Mouse (Mus musculus): Measurements from ENCODE around the gene Gatc.
"Not testable (repeated sequence)": the region's sequence is repeated elsewhere in the genome, so short reads cannot be mapped to it uniquely, and the experiment has no call there.

The Gatc gene

DNA sequence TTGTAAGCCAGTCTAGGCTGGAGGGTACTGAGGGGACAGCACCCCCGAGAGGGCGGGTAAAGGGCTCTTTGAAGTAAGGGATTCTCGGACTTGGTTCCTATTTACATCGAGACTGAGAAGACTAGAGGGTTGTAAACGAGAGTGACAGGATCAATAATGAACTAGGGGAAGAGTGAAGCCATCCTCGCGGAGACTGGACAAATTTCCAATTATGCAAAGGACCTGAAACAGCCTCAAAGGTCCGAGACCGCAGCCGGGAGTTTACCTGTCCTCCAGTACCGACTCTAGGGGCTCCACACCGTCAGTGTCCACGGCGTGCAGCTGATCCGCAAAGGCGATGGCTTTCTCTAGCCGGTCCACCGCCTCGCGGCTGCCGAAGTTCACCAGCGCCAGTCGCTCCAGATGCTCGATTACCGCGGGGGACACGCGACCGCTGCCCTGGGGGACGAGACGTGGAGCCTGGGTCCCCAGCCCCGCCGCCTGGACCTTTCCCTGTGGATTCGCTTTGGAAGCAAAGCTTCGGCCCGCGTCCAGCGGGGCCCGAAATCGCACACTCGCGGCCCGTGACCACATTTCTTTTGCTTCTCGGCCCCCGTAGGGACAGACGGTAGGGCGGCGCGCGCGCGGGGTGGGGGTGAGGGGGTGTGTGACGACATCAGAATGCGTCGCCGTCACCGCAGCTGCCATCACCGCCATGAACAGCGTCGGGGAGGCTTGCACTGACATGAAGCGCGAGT, at the start of gene Gatc, which contains the start of gene Triap1:
Gatc (minus strand) TSS at position 602 of the 737 bp plus-strand sequence.
Triap1 (plus strand) TSS at position 649 of the 737 bp plus-strand sequence.
- DNase-seq = peak; percentile 91 to 94

DNA sequence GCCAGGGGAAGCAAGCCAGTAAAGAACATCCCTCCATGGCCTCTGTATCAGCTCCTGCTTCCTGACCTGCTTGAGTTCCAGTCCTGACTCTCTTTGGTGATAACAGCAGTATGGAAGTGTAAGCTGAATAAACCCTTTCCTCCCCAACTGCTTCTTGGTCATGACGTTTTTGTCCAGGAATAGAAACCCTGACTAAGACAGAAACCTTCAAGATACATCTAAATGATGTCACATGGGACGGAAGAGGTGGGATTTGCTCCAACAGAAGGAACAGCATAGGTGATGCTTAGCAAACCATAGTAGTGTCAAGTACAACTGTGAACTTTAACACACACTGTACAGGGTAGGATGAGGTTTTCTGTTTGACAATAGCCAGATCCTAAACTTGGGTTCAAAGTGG, 37.9 kb upstream of the Gatc start:
- not testable (repeated sequence) for DNase-seq

DNA sequence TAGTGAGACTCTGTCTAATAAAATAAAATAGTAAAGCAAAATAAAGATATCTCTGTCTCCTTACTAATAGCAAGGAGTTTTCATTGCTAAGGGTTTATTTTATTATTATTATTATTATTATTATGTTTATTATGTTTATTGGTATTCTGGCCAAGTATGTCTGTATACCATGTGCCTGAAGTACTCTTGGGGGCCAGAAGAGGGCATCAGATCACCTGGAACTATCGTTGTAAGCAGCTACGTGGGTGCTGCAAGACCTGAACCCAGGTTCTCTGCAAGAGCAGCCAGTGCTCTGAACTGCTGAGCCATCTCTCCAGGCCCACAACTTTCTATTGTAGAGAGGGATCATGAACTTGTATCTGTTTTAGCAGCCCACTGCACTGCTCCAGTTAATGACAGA, 34.5 kb upstream of the Gatc start:
- DNase-seq = peak in 1 of 2 experiments; percentile 3

GRCm38 (mm10) chr5:115374204-115374820, 33.3 kb upstream of the Gatc start:
- no peak for DNase-seq

DNA sequence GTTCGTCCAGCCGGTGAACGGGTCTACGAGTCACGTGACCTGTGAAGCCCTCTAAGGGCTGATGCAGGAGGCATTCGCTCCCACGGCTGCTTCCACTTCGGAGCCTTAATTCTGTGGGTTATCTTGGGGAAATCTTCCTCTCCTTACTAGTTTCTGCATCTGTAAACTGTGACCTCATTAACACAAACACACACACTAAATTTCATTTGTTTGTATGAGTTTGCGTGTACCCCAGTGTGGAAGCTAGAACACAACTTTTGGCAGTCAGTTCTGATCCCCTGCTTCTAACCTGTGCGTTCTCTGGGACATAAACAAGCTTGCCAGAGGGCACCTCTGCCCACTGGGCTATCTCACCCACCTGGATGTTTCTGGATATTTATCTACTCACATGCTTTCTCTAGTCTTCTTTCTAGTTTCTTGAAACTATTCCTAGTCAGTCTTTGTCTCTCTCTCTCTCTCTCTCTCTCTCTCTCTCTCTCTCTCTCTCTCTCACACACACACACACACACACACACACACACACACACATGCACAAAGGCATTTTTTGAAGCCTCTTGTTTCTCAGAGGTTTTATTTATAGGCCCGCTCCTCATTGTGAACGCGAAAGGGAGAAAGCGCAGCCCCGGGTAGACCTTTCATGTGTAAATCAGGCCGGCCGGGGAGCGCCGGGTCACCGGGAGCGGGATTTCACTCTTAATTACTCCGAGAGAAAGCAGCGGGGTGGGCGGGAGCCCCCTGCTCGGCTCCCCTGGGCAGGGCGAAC, 32.6 kb upstream of the Gatc start:
- DNase-seq = peak in 1 of 2 experiments; percentile 32

DNA sequence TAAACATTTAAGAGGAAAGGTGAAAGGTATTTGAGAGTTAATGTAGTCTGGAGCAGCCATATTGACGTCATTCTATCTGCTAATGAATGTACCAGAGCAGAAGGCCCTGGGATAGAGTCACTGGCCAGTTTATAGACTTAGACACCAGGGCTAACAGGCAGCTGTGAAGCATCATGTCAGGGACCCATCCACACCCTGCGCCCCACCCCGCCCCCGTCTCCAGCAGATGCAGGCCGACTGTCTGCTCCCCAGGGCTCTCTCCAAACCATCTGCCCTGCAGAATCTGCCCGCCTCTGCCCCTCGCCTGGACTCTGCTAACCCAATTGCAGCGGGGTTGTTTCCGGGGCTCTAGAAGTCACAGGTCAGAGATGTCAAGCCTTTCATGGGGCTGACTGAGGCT, 30.8 kb upstream of the Gatc start:
- peak; percentile 11 to 46 for DNase-seq

DNA sequence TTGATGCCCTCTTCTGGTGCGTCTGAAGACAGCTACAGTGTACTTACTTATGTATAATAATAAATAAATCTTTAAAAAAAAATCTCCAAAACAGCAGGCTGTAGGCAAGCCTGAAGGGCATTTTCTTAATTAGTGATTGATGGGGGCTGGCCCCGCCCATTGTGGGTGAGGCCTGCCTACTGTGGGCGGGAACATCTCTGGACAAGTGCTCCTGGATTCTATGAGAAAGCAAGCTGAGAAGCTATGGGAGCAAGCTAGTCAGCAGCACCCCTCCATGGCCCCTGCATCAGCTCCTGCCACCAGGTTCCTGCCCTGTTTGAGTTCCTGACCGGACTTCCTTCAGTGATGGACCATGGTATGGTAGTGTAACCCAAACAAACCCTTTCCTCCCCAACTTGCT, 23.8 kb upstream of the Gatc start:
- peak in 1 of 2 experiments; percentile 14 for DNase-seq

DNA sequence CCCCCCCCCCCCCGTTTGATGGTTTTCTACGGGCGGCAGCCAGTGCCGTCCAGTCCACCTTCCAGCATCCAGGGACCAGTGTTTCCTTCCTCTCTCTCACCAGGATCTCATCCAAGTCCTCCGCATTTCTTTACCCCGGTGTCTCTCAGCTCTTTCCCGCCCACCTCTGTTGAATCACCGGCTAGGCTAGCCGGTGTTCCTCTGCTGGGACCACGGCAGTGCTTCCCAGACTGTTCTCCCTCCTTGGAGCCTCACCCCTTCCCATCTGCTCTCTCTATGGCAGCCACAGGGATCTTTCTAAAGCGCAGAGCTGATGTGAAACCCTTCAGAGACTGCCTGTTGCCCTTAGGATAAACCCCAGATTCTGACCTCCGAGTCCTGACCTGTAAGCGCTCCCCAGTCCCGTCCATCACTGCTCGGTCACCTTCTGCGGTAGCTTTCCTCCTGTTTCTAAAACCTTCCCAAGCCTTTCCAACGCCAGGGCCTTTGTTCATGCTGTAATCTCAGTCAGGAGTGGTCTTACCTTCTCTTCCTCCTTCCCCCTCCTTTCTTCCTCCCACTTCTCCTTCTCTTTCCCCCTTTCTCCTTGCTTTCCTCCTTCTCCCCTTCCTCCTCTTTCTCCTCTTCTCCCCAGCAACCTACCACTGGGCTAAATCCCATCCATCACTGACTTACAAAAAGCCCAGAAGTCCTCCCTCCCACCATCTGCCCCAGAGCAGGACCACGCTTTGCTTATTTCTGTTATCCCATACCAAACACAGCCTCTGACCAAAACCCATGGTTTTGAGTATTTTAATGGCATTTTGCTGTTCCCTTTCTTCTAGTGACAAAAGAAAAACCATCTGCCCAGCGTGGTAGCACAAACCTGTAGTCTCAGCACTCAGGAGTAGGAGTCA, 22.1 kb upstream of the Gatc start:
- DNase-seq = no peak

GRCm38 (mm10) chr5:115362216-115362615, 21.2 kb upstream of the Gatc start:
- DNase-seq = no peak

DNA sequence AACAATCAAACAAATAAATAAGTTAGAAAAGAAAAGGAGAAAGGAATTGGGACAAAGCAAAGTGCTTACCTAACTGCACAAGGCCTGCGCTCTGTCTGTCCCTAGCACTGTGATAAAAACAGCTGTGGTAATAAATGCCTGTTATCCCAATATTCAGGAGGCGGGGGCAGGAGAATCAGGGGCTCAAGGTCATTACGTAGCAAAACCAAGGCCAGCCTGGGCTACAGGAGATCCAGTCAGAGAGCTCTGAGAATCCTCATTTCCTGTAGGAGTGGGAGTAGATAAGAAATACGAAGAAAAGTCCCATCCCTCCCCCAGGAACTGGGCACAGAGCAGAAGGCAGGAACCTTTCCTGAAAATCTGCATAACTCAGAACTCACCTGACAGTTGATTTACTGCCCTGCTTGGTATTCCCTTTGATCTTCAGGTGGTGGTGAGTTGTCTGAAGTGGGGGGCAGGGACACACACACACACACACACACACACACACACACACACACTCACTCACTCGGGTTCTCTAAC, 18.9 kb upstream of the Gatc start:
- DNase-seq = no peak

DNA sequence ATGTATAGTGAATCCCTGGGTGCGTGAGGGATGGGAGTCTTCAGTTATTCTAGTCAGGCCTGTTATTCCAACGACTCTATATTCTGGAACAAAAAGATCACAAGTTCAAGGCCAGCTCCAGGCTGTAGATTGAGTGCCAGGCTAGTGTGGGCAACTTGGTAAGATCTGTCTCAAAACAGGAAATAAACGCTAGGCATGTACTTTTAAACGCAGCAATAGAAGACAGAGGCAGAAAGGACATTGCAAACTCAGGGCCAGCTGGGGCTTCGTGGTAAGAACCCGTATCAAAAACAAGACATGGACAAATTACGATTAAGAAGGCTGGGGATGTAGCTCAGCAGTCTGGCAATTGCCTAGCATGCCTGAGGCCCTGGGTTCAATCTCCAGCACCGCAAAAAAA, 18.5 kb upstream of the Gatc start:
- DNase-seq = no peak

DNA sequence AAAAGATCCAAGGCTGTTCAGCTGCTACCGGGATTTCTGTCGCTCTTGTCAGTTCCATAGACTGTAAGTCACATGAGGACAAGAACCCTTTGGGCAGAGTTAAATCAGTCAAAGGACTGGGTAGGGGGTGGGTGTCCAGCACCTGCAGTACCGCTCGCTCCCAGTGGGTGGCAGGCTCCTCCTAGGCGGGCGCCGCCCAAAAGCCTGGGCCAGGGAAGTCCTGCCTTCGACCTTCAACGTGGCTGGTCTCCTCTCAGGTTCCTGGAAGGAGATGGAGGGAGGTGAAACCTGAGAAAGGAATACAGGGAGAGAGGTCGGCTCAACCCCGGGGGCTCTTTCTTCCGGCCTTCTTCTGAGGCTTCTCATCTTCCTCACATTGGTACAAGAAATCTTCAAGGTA, 17.9 kb upstream of the Gatc start:
- peak; percentile 87 to 91 for DNase-seq

DNA sequence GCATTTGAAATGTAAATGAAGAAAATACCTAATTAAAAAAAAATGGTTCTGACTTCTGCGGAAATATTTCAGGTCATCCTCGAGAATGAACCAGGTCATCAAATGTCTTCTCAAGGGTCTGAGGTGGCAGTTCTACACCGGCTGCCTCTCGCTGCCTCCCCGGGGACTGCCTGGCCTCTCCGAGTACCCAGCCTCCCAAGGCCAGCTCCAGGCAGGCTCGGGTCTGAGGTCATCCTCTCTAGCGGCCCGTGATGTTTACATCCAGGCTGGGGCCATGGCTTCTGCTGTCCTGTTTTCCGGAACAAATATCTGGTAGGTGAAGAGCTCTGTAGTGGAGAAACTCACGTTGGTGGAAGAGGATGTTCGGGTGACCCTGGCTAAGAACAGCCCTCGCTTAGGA, 14.1 kb upstream of the Gatc start:
- DNase-seq = no peak

DNA sequence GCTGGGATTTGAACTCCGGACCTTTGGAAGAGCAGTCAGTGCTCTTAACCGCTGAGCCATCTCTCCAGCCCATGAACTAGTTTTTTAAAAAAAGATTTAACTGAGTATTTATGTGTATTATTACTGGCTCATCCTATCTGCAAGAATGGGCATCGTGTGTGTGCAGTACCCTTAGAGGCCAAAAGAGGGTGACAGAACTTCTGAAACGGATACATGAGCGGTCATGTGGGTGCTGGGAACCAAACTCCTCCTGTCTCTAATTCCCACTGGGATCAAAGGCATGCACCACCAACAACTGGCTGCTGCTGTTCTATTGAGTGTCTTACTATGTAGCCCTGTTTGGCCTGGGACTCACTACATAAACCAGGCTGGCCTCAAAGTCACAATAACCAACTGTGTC, 10.4 kb upstream of the Gatc start:
- DNase-seq = no peak

GRCm38 (mm10) chr5:115349225-115349555, 8.2 kb upstream of the Gatc start:
- no peak for DNase-seq

GRCm38 (mm10) chr5:115348546-115349224, 7.7 kb upstream of the Gatc start, which contains the start of gene Cox6a1:
Gene Cox6a1, minus strand, starts transcription at chr5:115348981.
- peak; percentile 99 for DNase-seq

DNA sequence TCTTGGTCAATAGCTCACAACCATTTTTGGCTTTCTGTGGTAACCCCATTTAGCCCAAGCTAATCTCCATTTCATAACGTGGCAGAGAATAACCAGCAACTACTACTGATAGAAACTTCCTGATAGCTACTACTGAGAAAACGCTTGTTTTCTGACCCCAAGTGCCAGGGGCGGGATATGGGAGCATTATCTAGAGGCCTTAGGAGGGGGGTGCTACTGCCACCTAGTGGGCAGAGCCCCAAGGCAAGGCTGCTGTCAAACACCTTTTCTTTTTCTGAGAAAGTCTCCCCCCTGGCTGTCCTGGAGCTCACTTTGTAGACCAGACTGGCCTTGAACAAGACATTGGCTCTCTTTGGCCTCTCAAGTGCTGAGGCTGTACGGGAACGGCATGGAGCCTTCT, 6.6 kb upstream of the Gatc start:
- peak; percentile 88 to 92 for DNase-seq

DNA sequence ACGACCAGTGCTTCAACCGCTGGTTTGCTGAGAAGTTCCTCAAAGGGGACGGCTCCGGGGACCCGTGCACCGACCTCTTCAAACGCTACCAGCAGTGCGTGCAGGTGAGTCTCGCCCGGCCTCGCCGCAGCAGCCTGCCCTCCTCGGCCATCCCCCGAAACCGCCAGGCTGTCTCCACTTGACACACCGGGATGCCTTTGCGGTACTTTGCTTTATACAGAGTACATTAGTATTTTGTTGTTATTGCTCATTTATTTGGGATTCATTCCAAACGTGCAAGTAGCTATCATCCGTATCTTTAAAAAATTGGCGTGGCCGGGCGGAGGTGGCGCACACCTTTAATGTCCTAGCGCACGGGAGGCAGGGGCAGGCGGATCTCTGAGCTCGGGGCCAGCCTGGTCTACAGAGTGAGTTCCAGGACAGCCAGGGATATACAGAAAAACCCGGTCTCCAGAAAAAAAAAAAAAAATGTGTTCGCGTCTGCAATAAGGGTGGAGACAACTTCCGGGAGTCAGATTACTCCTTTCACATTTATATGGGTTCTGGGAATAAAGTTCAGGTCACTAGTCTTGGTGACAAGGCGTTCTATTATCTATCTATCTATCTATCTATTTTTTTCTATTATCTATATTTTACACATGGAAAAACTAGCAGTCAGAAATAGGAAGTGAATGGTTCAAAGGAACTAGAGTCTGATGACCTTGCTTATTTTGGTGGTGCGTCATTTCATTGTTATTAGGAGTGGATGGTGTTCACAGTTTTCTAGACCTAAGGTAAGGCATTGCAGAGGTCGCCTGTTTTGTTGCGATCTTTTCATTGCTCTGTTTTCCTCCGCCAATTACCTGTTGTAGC, 562 bp upstream of the Gatc start:
- no peak for DNase-seq

DNA sequence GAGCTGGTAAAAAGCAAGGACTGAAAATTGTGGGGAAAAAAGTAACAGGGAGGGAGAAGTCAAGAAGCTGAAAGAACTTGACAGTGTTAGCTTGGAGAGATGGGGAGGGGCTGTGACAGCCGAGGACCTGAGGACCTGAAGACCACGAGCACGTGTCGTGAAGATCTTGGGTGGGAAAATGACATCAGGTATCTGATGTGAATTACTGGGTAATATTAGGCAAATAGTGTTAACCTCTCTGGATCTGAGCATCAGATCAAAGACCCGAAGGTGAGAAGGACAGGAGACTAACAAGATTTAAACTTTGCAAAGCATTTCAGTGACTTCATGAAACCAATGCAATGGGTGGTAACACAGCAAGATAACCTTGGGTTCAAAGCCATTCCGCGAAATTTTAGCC, 971 bp downstream of the Gatc start:
- no peak for DNase-seq

DNA sequence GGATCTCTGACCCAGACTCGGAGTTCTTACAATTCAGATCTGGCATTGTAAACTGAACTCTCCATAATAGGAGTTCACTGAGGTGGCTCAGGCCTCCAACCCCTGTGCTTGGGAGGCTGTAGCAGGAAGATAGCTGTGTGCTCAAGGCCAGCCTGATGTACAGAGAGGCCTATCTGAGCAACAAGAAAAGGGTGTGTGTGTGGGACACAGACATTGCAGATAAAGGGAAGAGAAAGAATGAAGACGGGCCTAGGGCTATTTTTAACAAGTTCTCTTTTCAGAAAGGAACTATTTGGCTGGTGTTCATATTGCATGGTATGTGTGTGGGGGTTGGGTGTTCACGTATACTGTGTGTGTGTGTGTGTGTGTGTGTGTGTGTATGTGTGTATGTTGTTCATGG, 7.4 kb downstream of the Gatc start:
- DNase-seq = no peak

DNA sequence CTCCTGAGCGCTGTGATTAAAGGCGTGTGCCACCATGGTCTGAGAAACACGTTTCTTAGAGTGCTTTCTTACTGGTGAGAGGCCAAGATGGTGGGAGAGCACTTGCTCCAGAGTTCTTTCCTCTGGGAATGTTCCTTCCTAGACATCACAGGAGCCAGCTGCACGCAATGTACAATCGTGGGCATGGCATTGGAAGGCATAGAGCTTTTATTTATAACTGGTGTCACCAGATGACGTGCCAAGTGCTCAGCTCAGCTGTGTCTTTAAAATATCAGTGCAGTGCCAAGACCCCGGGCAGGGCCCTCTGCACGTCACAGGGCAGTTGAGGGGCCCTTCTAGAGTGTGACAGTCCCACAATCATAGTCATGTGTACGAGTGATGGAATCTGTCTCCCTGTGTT, 10.0 kb downstream of the Gatc start:
- DNase-seq = no peak
